Mouse (Mus musculus): Measurements from ENCODE around the gene Chad.

Gene Chad

GRCm38 (mm10) chr11:94564437-94565150, at the start of gene Chad:
Chad (plus strand) TSS chr11:94565047.
- DNase-seq (ENCODE audit: low read depth in 1 of 2, low spot score in 2 of 2) = peak; percentile 7 to 47

- DNase-seq (ENCODE audit: low read depth in 1 of 2, low spot score in 2 of 2) = peak in 1 of 2 experiments; percentile 29
Observed at GRCm38 (mm10) chr11:94521219-94521843, 43.5 kb upstream of the Chad start, which contains the start of gene Mycbpap. Mycbpap (minus strand) TSS chr11:94521742.

GRCm38 (mm10) chr11:94526171-94526879, 38.5 kb upstream of the Chad start:
- DNase-seq (ENCODE audit: low read depth in 1 of 2, low spot score in 2 of 2) = no peak

DNA sequence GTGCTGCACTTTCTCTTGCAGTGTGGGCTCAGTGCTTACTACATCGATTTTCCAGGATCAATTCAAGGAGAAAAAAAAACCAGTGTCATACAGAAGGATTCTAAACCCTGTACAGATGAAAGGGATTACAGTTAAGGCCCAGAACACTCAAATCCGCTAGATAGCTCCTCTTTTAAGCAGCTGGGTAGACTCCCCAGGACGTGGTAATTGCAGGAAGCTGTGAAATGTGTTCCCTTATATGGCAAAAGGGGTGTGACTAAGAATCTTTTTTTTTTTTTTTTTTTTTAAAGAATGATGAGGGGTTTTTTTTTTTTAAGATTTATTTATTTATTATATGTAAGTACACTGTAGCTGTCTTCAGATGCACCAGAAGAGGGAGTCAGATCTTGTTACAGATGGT, 36.0 kb upstream of the Chad start:
- DNase-seq (ENCODE audit: low read depth in 1 of 2, low spot score in 2 of 2) = no peak

- no peak for DNase-seq (ENCODE audit: low read depth in 1 of 2, low spot score in 2 of 2)
Observed at GRCm38 (mm10) chr11:94533171-94533570, 31.7 kb upstream of the Chad start.

- no peak for DNase-seq (ENCODE audit: low read depth in 1 of 2, low spot score in 2 of 2)
Observed at GRCm38 (mm10) chr11:94538733-94539292, 26.0 kb upstream of the Chad start.

DNA sequence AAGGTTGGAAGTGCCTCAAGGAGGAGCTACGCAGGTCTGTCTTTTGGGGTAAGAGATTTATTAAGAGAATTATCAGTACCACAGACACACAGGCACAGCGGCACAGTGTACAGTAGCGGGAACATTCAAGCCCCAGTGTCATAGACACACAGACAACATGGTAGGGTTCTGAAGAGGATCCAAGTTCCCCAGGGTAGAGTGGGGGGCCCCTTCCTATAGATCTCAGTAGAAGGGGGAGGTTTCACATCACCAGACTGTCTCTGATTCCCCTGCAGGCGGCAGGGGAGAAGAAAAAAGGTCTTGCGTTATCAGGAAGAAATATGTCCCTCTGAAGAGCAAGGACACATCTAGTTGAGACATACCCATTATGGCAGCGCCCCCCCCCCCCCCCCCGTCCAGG, 25.1 kb upstream of the Chad start:
- no peak for DNase-seq (ENCODE audit: low read depth in 1 of 2, low spot score in 2 of 2)

DNA sequence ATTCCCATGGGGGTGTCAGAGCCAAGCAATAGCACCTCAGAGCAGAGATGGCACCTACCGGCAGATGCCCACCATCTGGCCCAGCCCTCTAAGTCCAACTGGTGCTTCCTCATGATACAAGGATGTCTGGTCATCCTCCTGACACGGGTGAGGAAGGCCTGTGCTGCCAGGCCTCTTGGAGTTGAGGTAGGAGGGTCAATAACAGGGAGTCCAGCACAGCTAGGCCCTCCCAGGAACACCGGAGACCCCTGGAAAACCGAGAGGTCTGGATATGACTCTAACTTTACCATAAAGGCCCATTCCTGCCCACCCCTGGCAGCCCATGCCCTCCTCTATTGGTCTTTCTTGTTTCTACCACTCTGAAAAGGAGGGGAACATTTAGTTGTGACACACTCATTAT, 22.4 kb upstream of the Chad start:
- no peak for DNase-seq (ENCODE audit: low read depth in 1 of 2, low spot score in 2 of 2)

- DNase-seq (ENCODE audit: low read depth in 1 of 2, low spot score in 2 of 2) = no peak
Observed at GRCm38 (mm10) chr11:94543344-94543743, 21.5 kb upstream of the Chad start.

GRCm38 (mm10) chr11:94543932-94544331, 20.9 kb upstream of the Chad start:
- peak; percentile 62 to 77 for DNase-seq (ENCODE audit: low read depth in 1 of 2, low spot score in 2 of 2)

GRCm38 (mm10) chr11:94544422-94544821, 20.4 kb upstream of the Chad start:
- DNase-seq (ENCODE audit: low read depth in 1 of 2, low spot score in 2 of 2) = no peak

DNA sequence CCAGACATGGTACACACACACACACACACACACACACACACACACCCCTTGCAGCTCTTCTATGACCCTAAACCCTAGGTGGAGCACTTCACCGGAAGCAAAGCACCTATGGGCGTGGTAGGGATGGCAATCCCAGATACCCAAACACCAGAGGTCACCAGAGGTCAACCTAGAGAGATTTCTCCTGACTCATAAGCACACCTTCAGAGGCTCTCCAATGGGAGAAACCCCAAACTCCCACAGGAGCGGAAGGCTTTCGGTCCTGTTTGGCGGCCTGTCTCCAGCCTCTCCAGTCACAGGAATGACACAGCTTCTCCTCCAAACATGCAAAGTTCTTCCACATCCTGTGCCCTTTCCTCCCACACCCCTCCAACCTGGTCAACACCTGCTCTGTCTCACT, 18.5 kb upstream of the Chad start:
- DNase-seq (ENCODE audit: low read depth in 1 of 2, low spot score in 2 of 2) = no peak

DNA sequence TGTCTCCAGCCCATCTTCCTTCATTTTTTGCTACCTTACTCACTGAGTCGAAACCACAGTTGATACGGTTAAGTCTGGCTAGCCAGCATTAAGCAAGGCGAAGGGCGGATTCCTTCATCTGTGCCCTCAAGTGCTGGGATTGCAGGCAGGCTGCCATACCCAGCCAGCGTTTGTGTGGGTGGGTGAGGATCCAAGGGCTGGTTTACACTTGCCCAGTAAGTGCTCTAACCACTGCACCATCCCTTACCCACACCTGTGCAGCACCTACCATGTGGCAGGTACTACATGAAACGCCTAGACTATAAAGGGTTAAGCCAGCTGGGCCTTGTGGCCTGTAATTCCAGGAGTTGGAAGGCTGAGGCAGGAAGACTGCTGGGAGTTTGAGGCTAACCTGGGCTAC, 17.6 kb upstream of the Chad start:
- no peak for DNase-seq (ENCODE audit: low read depth in 1 of 2, low spot score in 2 of 2)

GRCm38 (mm10) chr11:94548041-94548784, 16.6 kb upstream of the Chad start:
- peak in 1 of 2 experiments; percentile 12 for DNase-seq (ENCODE audit: low read depth in 1 of 2, low spot score in 2 of 2)

- DNase-seq (ENCODE audit: low read depth in 1 of 2, low spot score in 2 of 2) = peak; percentile 83 to 89
Observed at GRCm38 (mm10) chr11:94548888-94549690, 15.8 kb upstream of the Chad start, which contains the start of gene Rsad1. Rsad1 (minus strand) TSS chr11:94549255.

- DNase-seq (ENCODE audit: low read depth in 1 of 2, low spot score in 2 of 2) = no peak
Observed at GRCm38 (mm10) chr11:94549691-94550441, 15.0 kb upstream of the Chad start.

DNA sequence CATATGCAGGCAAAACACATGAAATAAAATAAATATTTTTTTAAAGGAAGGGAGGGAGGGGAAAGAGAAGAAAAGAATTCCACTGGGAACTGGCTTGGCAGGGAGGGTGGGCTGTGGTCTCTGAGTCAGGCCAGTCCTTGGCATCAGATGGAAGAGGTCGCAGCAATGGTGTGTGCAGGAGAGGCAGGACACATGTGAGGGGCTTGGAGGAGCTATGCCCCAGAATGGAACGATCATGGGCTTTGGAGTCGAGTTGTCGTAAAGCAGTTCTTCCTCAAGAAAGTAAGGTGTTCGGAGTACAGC, 14.5 kb upstream of the Chad start:
- DNase-seq (ENCODE audit: low read depth in 1 of 2, low spot score in 2 of 2) = no peak

GRCm38 (mm10) chr11:94558226-94558625, 6.6 kb upstream of the Chad start:
- no peak for DNase-seq (ENCODE audit: low read depth in 1 of 2, low spot score in 2 of 2)

DNA sequence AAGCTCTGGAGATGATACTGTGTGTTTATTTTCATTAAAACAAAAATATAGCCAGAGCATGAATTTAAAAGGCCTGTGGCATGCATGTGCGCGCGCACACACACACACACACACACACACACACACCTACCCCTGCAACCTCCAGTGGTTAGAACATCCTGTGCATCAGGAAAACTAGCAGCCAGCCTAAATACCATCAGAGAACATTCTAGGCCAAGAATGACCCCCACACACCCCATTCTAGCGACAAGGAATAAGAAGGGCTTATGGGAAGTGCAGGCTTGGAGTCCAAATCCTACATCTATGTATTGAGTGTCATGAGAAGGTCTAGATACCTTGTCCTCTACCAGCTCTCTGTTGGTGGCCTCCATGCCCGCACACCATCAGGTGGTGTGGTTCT, 1.5 kb upstream of the Chad start:
- no peak for DNase-seq (ENCODE audit: low read depth in 1 of 2, low spot score in 2 of 2)

DNA sequence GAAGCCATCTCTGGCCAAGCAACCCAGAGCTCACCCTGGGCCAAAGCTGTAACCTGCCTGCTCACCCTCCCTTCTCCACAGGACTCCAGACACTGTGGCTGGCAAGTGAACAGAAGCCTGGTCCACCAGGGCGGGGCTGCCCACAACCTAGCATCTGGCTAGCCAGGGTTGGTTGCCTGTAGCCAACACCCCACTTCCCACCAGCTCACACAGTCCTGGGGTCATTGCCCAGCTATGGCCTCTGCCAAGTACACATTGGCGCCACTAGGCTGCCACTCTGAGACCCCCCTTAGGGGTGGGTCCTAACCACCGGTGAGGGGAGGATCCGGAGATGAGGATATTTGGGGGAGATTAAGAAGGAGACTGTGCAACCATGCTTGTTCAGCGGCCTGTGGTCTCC, 1.0 kb upstream of the Chad start:
- DNase-seq (ENCODE audit: low read depth in 1 of 2, low spot score in 2 of 2) = no peak
